Mouse (Mus musculus) neural tube, embryonic 15.5 days (tissue): ENCODE results near the gene Csf2rb. TPM values are rescaled to one million over a fixed set of nuclear protein-coding genes. Genes with fewer than 3 reads are reported as not detected.

Experiments used
- microRNA-seq: library from miRNA; unstranded; fragments of <30 nt; microRNA quantifications from one replicate; pipeline ENCODE4, GENCODE M21; 2017
- polyA plus RNA-seq: library from polyadenylated mRNA; unstranded; fragments of >200 nt; fragmentation: Nextera tagmentation; extraction: Ambion mirVana; gene quantifications from 2 replicates; pipeline ENCODE4 v1.2.1, GENCODE M21; 2015

The Csf2rb gene
- polyA plus RNA-seq, 1 experiment from 2014 or later = 0.92 TPM

Small RNA genes lying within 50 kb of the gene (microRNA-seq; reads per million reads assigned to microRNA genes)
- not detected for gene Mir7676-1
- gene Mir7676-2 = not detected

Other genes starting within 250 kb of the Csf2rb start
- 15.4 and 18.9 TPM in 2 replicates for gene Cacng2, start 205.7 kb upstream of the Csf2rb start, polyA plus RNA-seq
- 88.4 and 99.8 TPM in 2 replicates for gene Ift27, start 151.6 kb upstream of the Csf2rb start, polyA plus RNA-seq
- 4.4 and 5.0 TPM in 2 replicates for gene Pvalb, start 119.4 kb upstream of the Csf2rb start, polyA plus RNA-seq
- gene Ncf4, start 81.0 kb upstream of the Csf2rb start, polyA plus RNA-seq = 1.6 and 4.2 TPM in 2 replicates
- 0.10 and 0.38 TPM in 2 replicates for gene Csf2rb2, start 20.0 kb upstream of the Csf2rb start, polyA plus RNA-seq
- not detected in 2 replicates for gene Tex33, start 70.2 kb downstream of the Csf2rb start, polyA plus RNA-seq
- gene Tst, start 80.2 kb downstream of the Csf2rb start, polyA plus RNA-seq = 16.9 and 37.0 TPM in 2 replicates
- 3.2 and 3.8 TPM in 2 replicates for gene Mpst, start 80.7 kb downstream of the Csf2rb start, polyA plus RNA-seq
- gene Kctd17, start 102.8 kb downstream of the Csf2rb start, polyA plus RNA-seq = 141 and 158 TPM in 2 replicates
- 0.05 and 0.69 TPM in 2 replicates for gene Tmprss6, start 142.9 kb downstream of the Csf2rb start, polyA plus RNA-seq
- gene Il2rb, start 169.5 kb downstream of the Csf2rb start, polyA plus RNA-seq = 0.12 and 2.8 TPM in 2 replicates
- gene C1qtnf6, start 205.7 kb downstream of the Csf2rb start, polyA plus RNA-seq = 7.7 and 12.9 TPM in 2 replicates
- gene Sstr3, start 218.9 kb downstream of the Csf2rb start, polyA plus RNA-seq = 0.50 and 0.57 TPM in 2 replicates
- gene Rac2, start 247.0 kb downstream of the Csf2rb start, polyA plus RNA-seq = 6.7 and 77.0 TPM in 2 replicates